In genomic region chr10:32889652-32890506, GRCm38 (mm10) we compare ENCODE assay signal across 9 mouse cellular contexts. TPM values are rescaled to one million over a fixed set of nuclear protein-coding genes. Genes with fewer than 3 reads are reported as not detected.
DNase-seq lines count a peak whose midpoint lies in the region; ATAC-seq lines count a peak whose summit lies in the region.
"Had no signal": no experiment of that assay in that cellular context is flagged by ENCODE, and none has a peak within 500 bp of the region (broad histone marks: within the 10 kb centered on the region; RNA-seq: fewer than 3 reads in every experiment).

Gene Nkain2, minus strand, starts transcription at chr10:32890462.

- no peak within 1 kb of the TSS for H3K27ac ChIP-seq in lung, embryonic 16.5 days (ENCODE audit: low read length)
- peak within 1 kb of the TSS; percentile 85 for H3K27ac ChIP-seq in forebrain, embryonic 10.5 days
- no peak within 1 kb of the TSS for H3K27ac ChIP-seq in heart, embryonic 14.5 days (replicated peaks in 1 of 2; ENCODE audit: control insufficient read depth in 1 of 2, insufficient read depth in 1 of 2, low read depth in 2 of 2, low read length in 2 of 2)
- no peak within 1 kb of the TSS for H3K27ac ChIP-seq in liver, embryonic 11.5 days (ENCODE audit: low read depth, low read length)

- peak within 1 kb of the TSS; percentile 67 for H3K4me3 ChIP-seq in lung, embryonic 16.5 days (ENCODE audit: low read length)
- peak within 1 kb of the TSS; percentile 84 for H3K4me3 ChIP-seq in forebrain, embryonic 10.5 days
- peak within 1 kb of the TSS; percentile 62 to 87 for H3K4me3 ChIP-seq in heart, embryonic 14.5 days (ENCODE audit: control insufficient read depth in 1 of 2, insufficient read depth in 1 of 2, low read depth in 1 of 2, low read length in 2 of 2)
- H3K4me3 ChIP-seq in liver, embryonic 11.5 days (ENCODE audit: low read depth, low read length): peak within 1 kb of the TSS; percentile 63

- peaks cover 6% of the 10 kb centered on the region; the same call in 1 of the 2 replicates for H3K4me1 ChIP-seq in lung, embryonic 16.5 days (replicated peaks; ENCODE audit: control insufficient read depth, insufficient read depth, low read length)
- H3K4me1 ChIP-seq in forebrain, embryonic 10.5 days: peaks cover 15% of the 10 kb centered on the region
- H3K4me1 ChIP-seq in heart, embryonic 14.5 days (ENCODE audit: control insufficient read depth in 2 of 2, insufficient read depth in 2 of 2, low read length in 2 of 2): peaks cover 0 to 2% of the 10 kb centered on the region in 2 experiments; a peak in 1 of 4 replicates
- no peaks in the 10 kb centered on the region for H3K4me1 ChIP-seq in liver, embryonic 11.5 days (replicated peaks; ENCODE audit: control insufficient read depth, insufficient read depth, low read length)

- no peak for DNase-seq in lung, postnatal 25 days (ENCODE audit: low spot score)
- DNase-seq in forebrain, embryonic 10.5 days (ENCODE audit: extremely low spot score, low spot score): peak; percentile 83
- DNase-seq in kidney, postnatal 36 days: peak; percentile 7 to 35
- DNase-seq in liver, embryonic 11.5 days (ENCODE audit: low spot score): peak; percentile 41
- peak; percentile 40 for DNase-seq in ovary, postnatal 36 days (ENCODE audit: low spot score)

- peak within 1 kb of the TSS; percentile 99 for H3K4me2 ChIP-seq in lung, embryonic 16.5 days (ENCODE audit: low read depth, low read length)
- peak within 1 kb of the TSS; percentile 96 for H3K4me2 ChIP-seq in heart, embryonic 14.5 days (ENCODE audit: low read length)
- peak within 1 kb of the TSS; percentile 81 for H3K4me2 ChIP-seq in liver, embryonic 11.5 days

- under 1% methylated on average over 70 of the region's 81 CpGs for WGBS in lung, embryonic 16.5 days
- under 1% methylated on average over 77 of the region's 81 CpGs for WGBS in forebrain, embryonic 10.5 days
- 0% methylated on average over 81 of the region's 81 CpGs for WGBS in heart, embryonic 14.5 days
- under 1% methylated on average over 80 of the region's 81 CpGs for WGBS in liver, embryonic 11.5 days

- peaks cover 6% of the 10 kb centered on the region for H3K27me3 ChIP-seq in lung, embryonic 16.5 days (ENCODE audit: control insufficient read depth, insufficient read depth, low read depth, low read length)
- peaks cover 17% of the 10 kb centered on the region for H3K27me3 ChIP-seq in forebrain, embryonic 10.5 days (ENCODE audit: poor library complexity, severe bottlenecking)
- H3K27me3 ChIP-seq in heart, embryonic 14.5 days (ENCODE audit: control insufficient read depth, insufficient read depth, low read length): peaks cover 7% of the 10 kb centered on the region
- H3K27me3 ChIP-seq in liver, embryonic 11.5 days (replicated peaks; ENCODE audit: control insufficient read depth, insufficient read depth, low read length): peaks cover 13% of the 10 kb centered on the region
- H3K27me3 ChIP-seq: CH12.LX had no signal

- peak within 1 kb of the TSS; percentile 67 for H3K9ac ChIP-seq in lung, embryonic 16.5 days (ENCODE audit: low read length)
- H3K9ac ChIP-seq in heart, embryonic 14.5 days (ENCODE audit: low read length): peak within 1 kb of the TSS; percentile 78
- peak within 1 kb of the TSS; percentile 50 for H3K9ac ChIP-seq in liver, embryonic 11.5 days (ENCODE audit: low read depth, low read length)

- H3K9me3 ChIP-seq in lung, embryonic 16.5 days (ENCODE audit: control insufficient read depth, low read length): no peaks in the 10 kb centered on the region
- H3K9me3 ChIP-seq in forebrain, embryonic 10.5 days: no peaks in the 10 kb centered on the region
- H3K9me3 ChIP-seq in heart, embryonic 14.5 days (ENCODE audit: control insufficient read depth, low read length): no peaks in the 10 kb centered on the region
- H3K9me3 ChIP-seq in liver, embryonic 11.5 days (ENCODE audit: control insufficient read depth, low read length): no peaks in the 10 kb centered on the region

- ATAC-seq in lung, embryonic 16.5 days (ENCODE audit: low read depth): peak; percentile 78
- peak; percentile 54; the same call in 1 of the 2 replicates for ATAC-seq in heart, embryonic 14.5 days (ENCODE audit: insufficient number of reproducible peaks, insufficient read depth, low FRiP score, low read depth)
- peak; percentile 45 for ATAC-seq in liver, embryonic 11.5 days (replicated peaks; ENCODE audit: low FRiP score)
- ATAC-seq in activated CD4-positive, CD25-positive, alpha-beta regulatory T cell, adult 4 months: no peak

- H3K36me3 ChIP-seq in lung, embryonic 16.5 days (ENCODE audit: control insufficient read depth, insufficient read depth, low read length): no peaks in the 10 kb centered on the region
- no peaks in the 10 kb centered on the region for H3K36me3 ChIP-seq in forebrain, embryonic 10.5 days (replicated peaks)
- H3K36me3 ChIP-seq in heart, embryonic 14.5 days (ENCODE audit: control insufficient read depth, insufficient read depth, low read length): no peaks in the 10 kb centered on the region
- H3K36me3 ChIP-seq in liver, embryonic 11.5 days (ENCODE audit: control insufficient read depth, insufficient read depth, low read length): no peaks in the 10 kb centered on the region

RNA-seq across cellular contexts. Expression of gene Nkain2, which starts in this region (rescaled TPM):
- 0.08 and 0.28 TPM in 2 replicates for polyA plus RNA-seq in lung, embryonic 16.5 days (2015; fragmentation: Nextera tagmentation; extraction: Ambion mirVana)
- 0.45 and 1.2 TPM in 2 replicates for polyA plus RNA-seq in forebrain, embryonic 10.5 days (2016; fragmentation: Nextera tagmentation; extraction: Ambion mirVana)
- 0.35 and 0.62 TPM in 2 replicates for polyA plus RNA-seq in heart, embryonic 14.5 days (2014; fragmentation: Nextera tagmentation; extraction: Ambion mirVana)
- polyA plus RNA-seq in liver, embryonic 11.5 days (2014; fragmentation: Nextera tagmentation; extraction: Ambion mirVana): 0.14 and 0.40 TPM in 2 replicates
- under 1 TPM in 1 of 2 experiments, not detected in 1; 0.34 TPM for polyA plus RNA-seq in activated CD4-positive, CD25-positive, alpha-beta regulatory T cell, adult 4 months (2017; shearing (Covaris generic))

Comparison
In these comparisons a context has a peak if more than half of its experiments do, and no peak if none do; other contexts are left out.
1. Peak in ATAC-seq, H3K4me3 ChIP-seq, H3K9ac ChIP-seq and H3K4me2 ChIP-seq in lung, embryonic 16.5 days; RNA of the gene not detected or under 1 TPM.
2. Peak in ATAC-seq, H3K4me3 ChIP-seq, H3K9ac ChIP-seq and H3K4me2 ChIP-seq in heart, embryonic 14.5 days; RNA of the gene not detected or under 1 TPM.
3. Peak in DNase-seq, ATAC-seq, H3K4me3 ChIP-seq, H3K9ac ChIP-seq and H3K4me2 ChIP-seq in liver, embryonic 11.5 days; RNA of the gene not detected or under 1 TPM.